Mouse (Mus musculus): ENCODE measurements around the gene Cbx6. TPM values are rescaled to one million over a fixed set of nuclear protein-coding genes. Genes with fewer than 3 reads are reported as not detected.

The Cbx6 gene
- polyA plus RNA-seq, 1 experiment from 2014 or later: 8.3 TPM

DNA sequence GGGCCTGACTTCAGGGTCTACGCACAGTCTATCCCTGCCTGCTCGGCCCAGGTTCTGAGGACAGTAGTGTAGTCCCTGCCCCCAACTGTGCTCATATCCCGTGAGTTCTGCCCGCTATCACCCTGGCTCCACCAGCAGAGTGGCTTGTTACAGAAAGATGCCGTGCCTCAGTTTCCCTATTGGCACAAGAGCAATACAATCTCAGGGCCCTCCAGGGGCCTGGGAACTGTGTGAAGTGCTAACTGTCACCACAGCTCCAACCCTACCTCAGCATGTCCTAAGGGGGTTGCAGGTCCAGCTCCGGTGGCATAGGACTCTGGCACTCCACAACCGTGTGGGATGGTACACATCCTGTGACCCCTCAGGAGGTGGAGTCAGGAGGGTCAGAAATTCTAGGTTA, 37.4 kb downstream of the Cbx6 start:
- ATAC-seq (replicated peaks; ENCODE audit: insufficient number of reproducible peaks, low FRiP score, low TSS enrichment, low read depth) (no peak), DNase-seq (ENCODE audit: low spot score) (no peak)
- Histone ChIP-seq H3K36me3 (replicated peaks; ENCODE audit: control insufficient read depth, insufficient read depth, low read depth, low read length) (no peaks in the 10 kb centered on the region), H3K9me3 (replicated peaks; ENCODE audit: control insufficient read depth, low read length) (no peaks in the 10 kb centered on the region), H3K4me3 (ENCODE audit: low read depth, low read length) (no peak overlapping the region), H3K27me3 (ENCODE audit: control insufficient read depth, insufficient read depth, low read length) (peaks cover 5% of the 10 kb centered on the region; the same call in 1 of the 2 replicates), H3K4me1 (ENCODE audit: control insufficient read depth, insufficient read depth, low read length) (no peaks in the 10 kb centered on the region), H3K4me2 (ENCODE audit: low read depth, low read length) (no peak overlapping the region), H3K9ac (replicated peaks; ENCODE audit: low read length) (no peak overlapping the region), H3K27ac (replicated peaks; ENCODE audit: low read depth, low read length) (no peak overlapping the region)
- 85% methylated on average over 7 of the region's 7 CpGs for WGBS

GRCm38 (mm10) chr15:79796256-79796655, 38.2 kb downstream of the Cbx6 start:
- no peak overlapping the region for H3K4me3 ChIP-seq (ENCODE audit: low read depth, low read length)
- H3K27ac ChIP-seq (replicated peaks; ENCODE audit: low read depth, low read length): no peak overlapping the region
- H3K4me2 ChIP-seq (ENCODE audit: low read depth, low read length): no peak overlapping the region
- H3K4me1 ChIP-seq (ENCODE audit: control insufficient read depth, insufficient read depth, low read length): no peaks in the 10 kb centered on the region
- H3K27me3 ChIP-seq (ENCODE audit: control insufficient read depth, insufficient read depth, low read length): no peaks in the 10 kb centered on the region; the same call in 1 of the 2 replicates
- ATAC-seq (replicated peaks; ENCODE audit: insufficient number of reproducible peaks, low FRiP score, low TSS enrichment, low read depth): no peak
- no peak for DNase-seq (ENCODE audit: low spot score)
- 86% methylated on average over 12 of the region's 12 CpGs for WGBS
- no peaks in the 10 kb centered on the region for H3K36me3 ChIP-seq (replicated peaks; ENCODE audit: control insufficient read depth, insufficient read depth, low read depth, low read length)
- H3K9ac ChIP-seq (replicated peaks; ENCODE audit: low read length): no peak overlapping the region
- no peaks in the 10 kb centered on the region for H3K9me3 ChIP-seq (replicated peaks; ENCODE audit: control insufficient read depth, low read length)

DNA sequence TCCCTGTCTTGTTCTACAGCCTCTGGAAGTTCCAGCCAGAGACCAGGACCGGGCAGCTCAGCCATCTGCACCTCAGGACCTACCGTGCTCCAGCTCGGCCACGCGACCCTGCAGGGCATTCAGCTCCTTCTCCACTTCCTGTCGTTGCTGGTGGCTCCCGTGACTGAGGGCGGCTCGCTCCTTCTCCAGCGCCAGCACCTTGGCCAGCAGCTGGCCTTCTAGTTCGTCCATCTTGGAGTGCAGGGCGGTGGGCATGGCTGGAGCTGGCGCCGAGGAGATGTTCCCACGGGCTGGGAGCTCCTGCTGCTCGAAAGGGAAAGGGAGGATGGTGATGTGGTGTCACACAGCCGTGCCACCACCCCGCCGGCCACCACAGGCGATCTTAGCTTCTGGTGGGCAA, 40.3 kb downstream of the Cbx6 start:
- no peaks in the 10 kb centered on the region for H3K9me3 ChIP-seq (replicated peaks; ENCODE audit: control insufficient read depth, low read length)
- ATAC-seq (replicated peaks; ENCODE audit: insufficient number of reproducible peaks, low FRiP score, low TSS enrichment, low read depth): no peak
- H3K36me3 ChIP-seq (replicated peaks; ENCODE audit: control insufficient read depth, insufficient read depth, low read depth, low read length): no peaks in the 10 kb centered on the region
- no peaks in the 10 kb centered on the region for H3K4me1 ChIP-seq (ENCODE audit: control insufficient read depth, insufficient read depth, low read length)
- H3K27me3 ChIP-seq (ENCODE audit: control insufficient read depth, insufficient read depth, low read length): no peaks in the 10 kb centered on the region; the same call in 1 of the 2 replicates
- peak; percentile 48 for DNase-seq (ENCODE audit: low spot score)
- H3K27ac ChIP-seq (replicated peaks; ENCODE audit: low read depth, low read length): no peak overlapping the region
- no peak overlapping the region for H3K9ac ChIP-seq (replicated peaks; ENCODE audit: low read length)
- H3K4me3 ChIP-seq (ENCODE audit: low read depth, low read length): no peak overlapping the region
- WGBS: 28% methylated on average over 20 of the region's 20 CpGs
- no peak overlapping the region for H3K4me2 ChIP-seq (ENCODE audit: low read depth, low read length)

DNA sequence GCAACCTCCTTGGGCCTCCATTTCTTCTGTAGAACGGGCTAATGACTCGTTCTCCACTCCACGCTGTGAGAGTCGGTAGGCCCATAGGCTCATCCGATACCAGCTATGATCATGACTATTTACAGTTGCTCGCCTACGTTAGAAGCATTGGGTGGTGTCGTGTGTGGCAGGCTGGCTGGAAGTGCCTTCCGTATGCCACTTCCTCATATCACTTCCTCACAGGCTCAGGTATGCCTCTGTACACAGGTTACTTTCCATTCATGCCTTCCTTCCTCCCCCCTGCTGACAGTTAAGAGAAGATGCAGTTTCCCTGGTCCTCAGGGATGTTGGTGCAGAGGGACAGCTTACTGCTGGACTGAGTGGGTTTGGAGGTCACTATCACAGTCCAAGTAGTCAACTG, 41.4 kb downstream of the Cbx6 start:
- Histone ChIP-seq H3K4me1 (ENCODE audit: control insufficient read depth, insufficient read depth, low read length) (no peaks in the 10 kb centered on the region), H3K36me3 (replicated peaks; ENCODE audit: control insufficient read depth, insufficient read depth, low read depth, low read length) (no peaks in the 10 kb centered on the region), H3K27ac (replicated peaks; ENCODE audit: low read depth, low read length) (no peak overlapping the region), H3K9ac (replicated peaks; ENCODE audit: low read length) (no peak overlapping the region), H3K4me3 (ENCODE audit: low read depth, low read length) (no peak overlapping the region), H3K27me3 (ENCODE audit: control insufficient read depth, insufficient read depth, low read length) (no peaks in the 10 kb centered on the region; the same call in 1 of the 2 replicates), H3K4me2 (ENCODE audit: low read depth, low read length) (no peak overlapping the region), H3K9me3 (replicated peaks; ENCODE audit: control insufficient read depth, low read length) (no peaks in the 10 kb centered on the region)
- ATAC-seq (replicated peaks; ENCODE audit: insufficient number of reproducible peaks, low FRiP score, low TSS enrichment, low read depth) (no peak), DNase-seq (ENCODE audit: low spot score) (no peak)
- 90% methylated on average over 9 of the region's 9 CpGs for WGBS

DNA sequence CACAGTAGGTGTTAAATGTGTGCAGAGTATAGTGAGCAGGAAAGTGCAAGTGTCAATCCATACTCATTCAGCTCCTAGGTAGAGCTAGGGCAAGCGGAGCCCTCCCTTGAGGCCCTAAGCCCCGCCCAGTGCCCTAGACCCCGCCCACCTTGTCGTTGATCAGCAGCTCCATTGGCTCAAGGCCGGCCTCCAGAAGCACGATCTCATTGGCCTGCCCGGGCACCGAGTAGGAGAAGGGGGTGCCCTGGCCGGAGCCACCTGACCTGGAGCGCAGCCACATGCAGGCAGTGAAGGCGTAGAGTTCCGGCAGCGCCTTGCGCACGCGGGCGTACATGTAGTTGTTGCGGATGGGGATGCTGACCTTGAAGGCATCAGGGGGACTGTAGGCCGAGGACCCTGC, 42.0 kb downstream of the Cbx6 start:
- H3K9ac ChIP-seq (replicated peaks; ENCODE audit: low read length): no peak overlapping the region
- no peaks in the 10 kb centered on the region for H3K36me3 ChIP-seq (replicated peaks; ENCODE audit: control insufficient read depth, insufficient read depth, low read depth, low read length)
- DNase-seq (ENCODE audit: low spot score) (no peak), ATAC-seq (replicated peaks; ENCODE audit: insufficient number of reproducible peaks, low FRiP score, low TSS enrichment, low read depth) (0 out of 2 replicates have a peak, but pooled peaks have one; percentile 16)
- H3K27ac ChIP-seq (replicated peaks; ENCODE audit: low read depth, low read length): no peak overlapping the region
- H3K9me3 ChIP-seq (replicated peaks; ENCODE audit: control insufficient read depth, low read length): no peaks in the 10 kb centered on the region
- H3K4me2 ChIP-seq (ENCODE audit: low read depth, low read length): no peak overlapping the region
- no peak overlapping the region for H3K4me3 ChIP-seq (ENCODE audit: low read depth, low read length)
- no peaks in the 10 kb centered on the region for H3K4me1 ChIP-seq (ENCODE audit: control insufficient read depth, insufficient read depth, low read length)
- 15% methylated on average over 19 of the region's 19 CpGs for WGBS
- no peaks in the 10 kb centered on the region; the same call in 1 of the 2 replicates for H3K27me3 ChIP-seq (ENCODE audit: control insufficient read depth, insufficient read depth, low read length)

- no peak overlapping the region for H3K9ac ChIP-seq (replicated peaks; ENCODE audit: low read length)
- peak; percentile 89 for DNase-seq (ENCODE audit: low spot score)
- H3K4me2 ChIP-seq (ENCODE audit: low read depth, low read length): no peak overlapping the region
- ATAC-seq (replicated peaks; ENCODE audit: insufficient number of reproducible peaks, low FRiP score, low TSS enrichment, low read depth): no peak
- 3% methylated on average over 12 of the region's 12 CpGs for WGBS
- no peaks in the 10 kb centered on the region; the same call in 1 of the 2 replicates for H3K27me3 ChIP-seq (ENCODE audit: control insufficient read depth, insufficient read depth, low read length)
- no peaks in the 10 kb centered on the region for H3K9me3 ChIP-seq (replicated peaks; ENCODE audit: control insufficient read depth, low read length)
- no peak overlapping the region for H3K4me3 ChIP-seq (ENCODE audit: low read depth, low read length)
- H3K27ac ChIP-seq (replicated peaks; ENCODE audit: low read depth, low read length): no peak overlapping the region
- no peaks in the 10 kb centered on the region for H3K4me1 ChIP-seq (ENCODE audit: control insufficient read depth, insufficient read depth, low read length)
- no peaks in the 10 kb centered on the region for H3K36me3 ChIP-seq (replicated peaks; ENCODE audit: control insufficient read depth, insufficient read depth, low read depth, low read length)
Measured at GRCm38 (mm10) chr15:79791502-79791901, 43.0 kb downstream of the Cbx6 start.

DNA sequence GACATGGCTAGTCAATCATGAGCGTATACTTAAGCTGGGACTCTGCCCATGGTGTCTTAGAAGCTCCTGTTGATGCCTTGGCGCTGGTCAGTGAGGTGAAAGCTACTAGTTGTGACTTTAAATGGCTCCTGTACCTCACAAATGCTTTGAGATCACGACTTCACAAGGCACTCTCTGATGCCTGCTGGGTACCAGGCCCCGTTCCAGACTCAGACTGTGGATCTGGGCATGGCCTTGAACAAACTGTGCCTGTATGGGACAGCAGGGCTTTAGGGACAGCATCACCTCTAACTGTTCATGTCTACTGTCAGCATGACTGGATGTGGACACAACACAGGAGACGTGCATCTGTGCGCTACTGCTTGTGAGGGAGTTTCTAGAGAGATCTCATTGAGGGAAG, 43.6 kb downstream of the Cbx6 start:
- Histone ChIP-seq H3K27me3 (ENCODE audit: control insufficient read depth, insufficient read depth, low read length) (no peaks in the 10 kb centered on the region; the same call in 1 of the 2 replicates), H3K9ac (replicated peaks; ENCODE audit: low read length) (no peak overlapping the region), H3K4me2 (ENCODE audit: low read depth, low read length) (no peak overlapping the region), H3K27ac (replicated peaks; ENCODE audit: low read depth, low read length) (no peak overlapping the region), H3K36me3 (replicated peaks; ENCODE audit: control insufficient read depth, insufficient read depth, low read depth, low read length) (no peaks in the 10 kb centered on the region), H3K4me3 (ENCODE audit: low read depth, low read length) (no peak overlapping the region), H3K9me3 (replicated peaks; ENCODE audit: control insufficient read depth, low read length) (no peaks in the 10 kb centered on the region), H3K4me1 (ENCODE audit: control insufficient read depth, insufficient read depth, low read length) (no peaks in the 10 kb centered on the region)
- DNase-seq (ENCODE audit: low spot score) (no peak), ATAC-seq (replicated peaks; ENCODE audit: insufficient number of reproducible peaks, low FRiP score, low TSS enrichment, low read depth) (no peak)
- WGBS: 77% methylated on average over 6 of the region's 6 CpGs

DNA sequence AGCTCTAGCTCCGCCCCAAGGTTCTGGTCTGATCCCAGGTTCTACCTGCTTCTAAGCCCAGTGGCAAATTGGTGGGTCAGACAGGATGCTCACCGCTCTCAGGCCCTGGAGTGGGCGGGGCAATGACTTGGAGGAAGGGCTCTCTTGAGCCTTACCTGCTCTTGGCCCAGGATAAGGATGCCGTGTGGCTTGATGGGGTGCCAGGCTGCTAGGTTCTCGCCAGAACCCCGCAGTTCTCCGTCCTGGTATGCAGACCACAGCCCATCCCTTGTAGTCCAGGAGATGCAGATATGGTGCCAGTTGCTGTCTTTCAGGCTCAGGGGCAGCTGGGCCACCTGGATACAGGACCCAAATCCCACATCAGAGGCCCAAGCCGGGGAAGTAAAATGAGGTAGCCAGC, 44.4 kb downstream of the Cbx6 start:
- H3K4me3 ChIP-seq (ENCODE audit: low read depth, low read length): no peak overlapping the region
- DNase-seq (ENCODE audit: low spot score): no peak
- WGBS: 51% methylated on average over 8 of the region's 8 CpGs
- no peaks in the 10 kb centered on the region; the same call in 1 of the 2 replicates for H3K27me3 ChIP-seq (ENCODE audit: control insufficient read depth, insufficient read depth, low read length)
- H3K9ac ChIP-seq (replicated peaks; ENCODE audit: low read length): no peak overlapping the region
- no peaks in the 10 kb centered on the region for H3K4me1 ChIP-seq (ENCODE audit: control insufficient read depth, insufficient read depth, low read length)
- no peaks in the 10 kb centered on the region for H3K36me3 ChIP-seq (replicated peaks; ENCODE audit: control insufficient read depth, insufficient read depth, low read depth, low read length)
- no peak for ATAC-seq (replicated peaks; ENCODE audit: insufficient number of reproducible peaks, low FRiP score, low TSS enrichment, low read depth)
- H3K27ac ChIP-seq (replicated peaks; ENCODE audit: low read depth, low read length): no peak overlapping the region
- H3K9me3 ChIP-seq (replicated peaks; ENCODE audit: control insufficient read depth, low read length): no peaks in the 10 kb centered on the region
- no peak overlapping the region for H3K4me2 ChIP-seq (ENCODE audit: low read depth, low read length)
